Mouse (Mus musculus): ENCODE data around the gene Col6a2. TPM values are rescaled to one million over a fixed set of nuclear protein-coding genes. Genes with fewer than 3 reads are reported as not detected.

Col6a2 gene
- polyA plus RNA-seq, 1 experiment from 2014 or later = 6.2 TPM

DNA sequence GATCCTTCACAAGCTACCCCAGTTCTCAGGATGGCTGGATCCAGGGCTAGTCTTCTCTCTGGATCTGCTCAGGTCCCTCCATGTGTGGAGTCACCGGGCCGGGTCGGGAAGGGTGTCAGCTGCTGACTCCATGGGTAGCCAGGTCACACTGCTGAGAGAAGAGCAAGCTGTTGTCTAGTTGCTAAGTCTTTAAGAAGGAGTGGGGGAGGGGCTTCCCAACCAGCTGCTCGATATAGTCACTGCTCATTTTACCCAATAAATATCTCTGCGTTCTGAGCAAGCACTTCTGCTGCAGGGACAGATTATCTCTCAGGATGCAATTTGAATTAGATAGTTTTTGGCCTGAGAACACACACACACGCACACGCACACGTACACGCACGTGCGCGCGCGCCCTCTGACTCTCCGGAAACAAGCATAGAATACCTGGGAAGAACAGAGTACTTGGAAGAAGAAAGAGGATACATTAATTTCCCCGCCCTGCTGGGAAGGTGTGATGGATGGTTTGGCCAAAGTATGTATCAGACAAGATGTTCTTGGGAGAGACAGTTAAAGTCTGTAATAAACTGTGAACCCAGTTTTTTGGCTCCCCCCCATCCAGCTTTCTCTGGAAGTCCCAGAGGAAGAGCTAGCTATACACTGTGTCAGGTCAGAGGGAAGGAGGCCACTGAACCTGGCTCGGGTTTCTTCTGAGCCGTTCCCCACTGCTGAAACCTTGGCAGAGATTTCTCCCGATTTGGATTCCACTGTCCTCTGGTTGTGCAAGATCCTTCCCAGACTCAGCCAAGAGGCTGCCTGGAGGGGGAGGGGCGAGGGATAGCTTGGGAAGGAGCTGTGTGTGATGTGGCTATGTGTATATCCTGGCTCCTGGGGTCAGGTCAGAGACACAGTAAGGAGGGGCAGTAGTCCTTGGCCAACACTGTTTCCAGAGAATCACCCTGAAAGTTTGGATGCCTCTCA is 41.0 kb upstream of the Col6a2 start:
- DNase-seq (peak; percentile 17), ATAC-seq (no peak)
- no peak overlapping the region for H3K4me2 ChIP-seq (ENCODE audit: low read depth, low read length)
- no peaks in the 10 kb centered on the region for H3K4me1 ChIP-seq (ENCODE audit: insufficient read depth)
- no peak overlapping the region for H3K4me3 ChIP-seq (ENCODE audit: low read depth, low read length)
- H3K27me3 ChIP-seq (ENCODE audit: insufficient read depth, low read length) = no peaks in the 10 kb centered on the region
- WGBS (ENCODE audit: insufficient replicate concordance) = 72% methylated on average over 20 of the region's 20 CpGs
- TF ChIP-seq EP300 (IDR thresholded peaks at IDR 0.05; ENCODE audit: low read depth) = no peak
- no peak for TF ChIP-seq CTCF (IDR thresholded peaks at IDR 0.05; ENCODE audit: low read depth)
- no peaks in the 10 kb centered on the region for H3K36me3 ChIP-seq (replicated peaks; ENCODE audit: insufficient read depth, low read length)
- peaks cover 12% of the 10 kb centered on the region for H3K9me3 ChIP-seq (ENCODE audit: low read length)
- no peak overlapping the region for H3K27ac ChIP-seq (ENCODE audit: low read depth)
- H3K9ac ChIP-seq (replicated peaks) = no peak overlapping the region

DNA sequence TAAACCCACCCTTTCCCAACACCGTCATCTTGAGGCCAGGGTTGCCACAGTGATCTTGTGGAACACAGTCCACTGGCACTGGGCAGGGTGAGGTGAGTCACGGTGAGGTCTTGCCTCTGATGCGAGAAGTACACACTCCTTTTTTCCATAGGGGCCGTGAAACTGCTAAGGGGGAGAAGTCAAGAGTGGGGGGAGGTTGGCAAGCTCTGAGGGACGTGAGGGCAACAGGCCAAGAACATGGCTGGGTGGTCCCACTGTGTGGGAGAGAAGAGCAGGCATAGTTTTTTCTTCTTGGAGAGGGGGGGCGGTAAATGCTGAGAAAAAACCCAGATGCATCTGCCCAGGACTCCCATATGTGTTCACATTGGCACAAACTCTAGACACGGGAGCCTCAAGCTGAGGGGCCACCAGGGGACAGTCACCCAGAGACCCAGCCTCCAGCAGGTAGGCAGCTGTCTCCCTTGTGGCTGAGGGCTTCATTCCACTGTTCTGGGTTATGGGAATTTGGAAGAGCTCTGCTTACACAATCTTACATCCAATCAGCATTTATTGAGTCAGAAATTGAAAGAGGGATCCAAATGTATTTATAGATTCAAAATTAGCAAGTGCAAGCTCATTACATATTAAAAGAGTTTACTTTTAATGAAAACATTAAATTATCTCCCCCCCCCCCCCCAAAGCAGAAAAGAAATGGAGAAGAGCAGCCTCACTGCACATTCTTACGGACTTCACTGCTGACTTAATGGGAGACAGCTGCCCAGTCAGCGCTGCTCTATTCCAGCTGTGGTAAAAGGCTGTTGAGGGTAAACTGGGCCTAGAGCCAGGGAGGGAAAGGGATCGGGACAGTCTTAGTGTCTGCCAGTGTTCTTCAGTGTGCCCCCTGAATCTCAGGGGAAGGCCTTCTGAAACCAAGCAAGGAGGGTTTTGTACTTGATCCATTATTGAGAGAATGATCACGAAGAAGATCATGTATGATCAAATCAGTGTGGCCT is 30.2 kb upstream of the Col6a2 start:
- H3K9ac ChIP-seq (replicated peaks) = no peak overlapping the region
- TF ChIP-seq EP300 (IDR thresholded peaks at IDR 0.05; ENCODE audit: low read depth) = no peak
- no peak for TF ChIP-seq CTCF (IDR thresholded peaks at IDR 0.05; ENCODE audit: low read depth)
- no peaks in the 10 kb centered on the region for H3K4me1 ChIP-seq (ENCODE audit: insufficient read depth)
- ATAC-seq (no peak), DNase-seq (no peak)
- no peaks in the 10 kb centered on the region for H3K27me3 ChIP-seq (ENCODE audit: insufficient read depth, low read length)
- H3K4me3 ChIP-seq (ENCODE audit: low read depth, low read length) = no peak overlapping the region
- H3K4me2 ChIP-seq (ENCODE audit: low read depth, low read length) = no peak overlapping the region
- no peaks in the 10 kb centered on the region for H3K9me3 ChIP-seq (ENCODE audit: low read length)
- H3K36me3 ChIP-seq (replicated peaks; ENCODE audit: insufficient read depth, low read length) = no peaks in the 10 kb centered on the region
- 76% methylated on average over 11 of the region's 11 CpGs for WGBS (ENCODE audit: insufficient replicate concordance)
- H3K27ac ChIP-seq (ENCODE audit: low read depth) = no peak overlapping the region

DNA sequence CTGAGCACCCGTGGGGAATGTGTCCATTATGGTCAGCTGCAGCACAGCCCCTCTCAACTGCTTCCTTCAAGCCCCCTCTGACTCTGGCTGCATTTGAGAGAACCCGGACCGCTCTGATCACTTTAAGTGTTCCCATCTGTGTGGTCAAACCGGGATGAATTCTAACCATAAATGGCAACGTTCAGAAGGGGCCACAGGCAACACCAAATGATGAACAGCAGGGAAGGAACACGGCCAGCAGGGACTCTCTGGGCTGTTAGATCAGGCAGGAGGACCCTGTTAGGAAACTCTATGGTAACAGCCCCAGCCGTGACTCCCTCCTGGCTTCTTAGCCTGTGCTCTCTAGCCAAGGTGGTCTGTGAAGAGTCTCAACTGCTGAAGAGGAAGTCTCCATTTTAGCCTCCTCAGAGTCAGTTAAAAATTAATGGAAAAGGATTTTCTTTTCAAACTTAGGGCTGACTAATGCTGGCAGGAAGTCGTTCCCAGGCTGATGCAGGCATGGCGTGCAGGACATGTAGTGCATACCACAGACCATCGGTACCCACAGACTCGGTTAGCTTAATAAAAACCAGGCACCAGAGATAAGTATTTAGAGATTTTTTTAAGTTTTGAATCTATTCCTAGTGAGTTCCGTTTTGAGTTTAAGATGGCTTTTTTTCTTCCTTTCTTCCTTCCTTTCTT is 27.4 kb upstream of the Col6a2 start:
- 52% methylated on average over 12 of the region's 12 CpGs for WGBS (ENCODE audit: insufficient replicate concordance)
- ATAC-seq = no peak

DNA sequence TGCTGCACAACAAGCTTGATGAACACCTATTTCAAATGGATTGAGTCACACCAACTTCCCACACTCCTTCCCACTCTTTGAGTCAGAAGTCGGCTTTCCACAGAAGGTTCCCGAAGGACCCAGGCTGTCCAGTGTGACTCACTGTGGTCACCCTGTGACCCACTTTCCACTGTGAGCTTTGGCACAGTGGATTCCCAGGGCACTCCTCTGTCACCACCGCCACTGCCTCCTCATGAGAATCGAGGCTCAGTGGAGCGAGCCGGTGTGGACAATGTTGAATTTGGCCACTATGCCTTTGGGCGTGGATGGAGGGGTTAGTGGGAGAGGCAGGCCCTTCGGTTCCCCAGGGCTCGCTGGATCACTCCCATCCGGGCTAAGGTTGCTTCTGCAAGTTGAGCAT is 25.3 kb upstream of the Col6a2 start:
- Histone ChIP-seq H3K4me1 (ENCODE audit: insufficient read depth) (no peaks in the 10 kb centered on the region), H3K9me3 (ENCODE audit: low read length) (no peaks in the 10 kb centered on the region), H3K4me3 (ENCODE audit: low read depth, low read length) (no peak overlapping the region), H3K9ac (replicated peaks) (no peak overlapping the region), H3K36me3 (replicated peaks; ENCODE audit: insufficient read depth, low read length) (no peaks in the 10 kb centered on the region), H3K4me2 (ENCODE audit: low read depth, low read length) (no peak overlapping the region), H3K27me3 (ENCODE audit: insufficient read depth, low read length) (no peaks in the 10 kb centered on the region), H3K27ac (ENCODE audit: low read depth) (no peak overlapping the region)
- no peak for DNase-seq
- WGBS (ENCODE audit: insufficient replicate concordance) = 82% methylated on average over 10 of the region's 10 CpGs
- no peak for ATAC-seq
- TF ChIP-seq CTCF (IDR thresholded peaks at IDR 0.05; ENCODE audit: low read depth) = no peak
- no peak for TF ChIP-seq EP300 (IDR thresholded peaks at IDR 0.05; ENCODE audit: low read depth)

More for the DNA sequence above, 27.4 kb upstream of the Col6a2 start:
- no peak overlapping the region for H3K4me3 ChIP-seq (ENCODE audit: low read depth, low read length)
- no peaks in the 10 kb centered on the region for H3K4me1 ChIP-seq (ENCODE audit: insufficient read depth)
- H3K9me3 ChIP-seq (ENCODE audit: low read length) = no peaks in the 10 kb centered on the region
- no peak overlapping the region for H3K9ac ChIP-seq (replicated peaks)
- H3K36me3 ChIP-seq (replicated peaks; ENCODE audit: insufficient read depth, low read length) = no peaks in the 10 kb centered on the region
- H3K27me3 ChIP-seq (ENCODE audit: insufficient read depth, low read length) = no peaks in the 10 kb centered on the region
- H3K4me2 ChIP-seq (ENCODE audit: low read depth, low read length) = no peak overlapping the region
- H3K27ac ChIP-seq (ENCODE audit: low read depth) = no peak overlapping the region
- TF ChIP-seq EP300 (IDR thresholded peaks at IDR 0.05; ENCODE audit: low read depth) (no peak), CTCF (IDR thresholded peaks at IDR 0.05; ENCODE audit: low read depth) (no peak)
- DNase-seq = no peak

DNA sequence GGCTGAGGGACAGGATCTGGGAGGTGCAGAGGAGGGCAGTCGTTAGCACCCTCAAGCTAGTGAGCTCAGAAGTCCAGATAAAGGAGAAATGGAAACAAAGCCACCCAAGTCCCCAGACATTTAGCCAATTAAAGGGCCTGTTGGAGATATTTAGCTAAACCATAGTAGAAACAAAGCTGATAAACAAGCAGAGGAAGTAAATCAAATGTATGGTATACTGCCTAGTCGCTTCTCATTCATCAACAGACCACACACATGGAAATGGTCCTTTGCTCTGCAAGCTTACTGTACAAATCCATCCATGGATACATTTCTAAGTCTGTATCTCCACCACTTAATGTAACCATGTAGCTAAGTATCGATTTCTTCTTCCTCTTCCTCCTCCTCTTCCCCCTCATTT is 24.0 kb upstream of the Col6a2 start:
- H3K4me2 ChIP-seq (ENCODE audit: low read depth, low read length) = no peak overlapping the region
- ATAC-seq (no peak), DNase-seq (no peak)
- no peaks in the 10 kb centered on the region for H3K36me3 ChIP-seq (replicated peaks; ENCODE audit: insufficient read depth, low read length)
- 51% methylated on average over 3 of the region's 3 CpGs for WGBS (ENCODE audit: insufficient replicate concordance)
- no peak overlapping the region for H3K9ac ChIP-seq (replicated peaks)
- no peaks in the 10 kb centered on the region for H3K9me3 ChIP-seq (ENCODE audit: low read length)
- no peak overlapping the region for H3K27ac ChIP-seq (ENCODE audit: low read depth)
- no peak overlapping the region for H3K4me3 ChIP-seq (ENCODE audit: low read depth, low read length)
- no peak for TF ChIP-seq EP300 (IDR thresholded peaks at IDR 0.05; ENCODE audit: low read depth)
- no peak for TF ChIP-seq CTCF (IDR thresholded peaks at IDR 0.05; ENCODE audit: low read depth)
- no peaks in the 10 kb centered on the region for H3K27me3 ChIP-seq (ENCODE audit: insufficient read depth, low read length)
- H3K4me1 ChIP-seq (ENCODE audit: insufficient read depth) = no peaks in the 10 kb centered on the region
